Mouse (Mus musculus) liver, postnatal 0 days (tissue): ENCODE measurements around the gene Fbxl4. TPM values are rescaled to one million over a fixed set of nuclear protein-coding genes. Genes with fewer than 3 reads are reported as not detected.

Source experiments
- ATAC-seq: fragments of 200-750 bp; cut with Nextera tagmentation; 2 replicates; pipeline ENCODE4 v1.8.0; 2017; ENCODE audit warnings: mild to moderate bottlenecking, moderate library complexity
- DNase-seq: peaks from one replicate; pipeline ENCODE4 v3.0.0-alpha.2; 2016
- H3K27ac ChIP-seq: fragments of 300-500 bp; sonication (generic); 2 replicates; pipeline ENCODE4 v1.5.1; 2014; ENCODE audit warnings: antibody characterized with exemption, moderate library complexity, mild to moderate bottlenecking, low read depth
- H3K27me3 ChIP-seq: fragments of 300-500 bp; sonication (generic); 2 replicates; pipeline ENCODE4 v1.6.1; 2014; ENCODE audit warnings: low read length, control low read depth, mixed read lengths; ENCODE audit not compliant: insufficient read depth
- H3K36me3 ChIP-seq: fragments of 300-500 bp; sonication (generic); replicated peaks from 2 replicates; pipeline ENCODE4 v1.6.1; 2014; ENCODE audit warnings: mild to moderate bottlenecking, control low read depth, low read length, moderate library complexity, mixed read lengths; ENCODE audit not compliant: insufficient read depth
- H3K4me1 ChIP-seq: fragments of 300-500 bp; sonication (generic); 2 replicates; pipeline ENCODE4 v1.6.1; 2014; ENCODE audit warnings: antibody characterized with exemption, mild to moderate bottlenecking, control low read depth; ENCODE audit not compliant: insufficient read depth
- H3K4me2 ChIP-seq: fragments of 300-500 bp; sonication (generic); 2 replicates; pipeline ENCODE4 v1.6.1; 2014; ENCODE audit warnings: low read depth, mild to moderate bottlenecking, low read length, moderate library complexity, mixed read lengths
- H3K4me3 ChIP-seq: fragments of 300-500 bp; sonication (generic); 2 replicates; pipeline ENCODE4 v1.5.1; 2014; ENCODE audit warnings: low read depth, low read length
- H3K9ac ChIP-seq: fragments of 300-500 bp; sonication (generic); replicated peaks from 2 replicates; pipeline ENCODE4 v1.6.1; 2014; ENCODE audit warnings: mild to moderate bottlenecking, moderate library complexity
- H3K9me3 ChIP-seq: fragments of 300-500 bp; sonication (generic); 2 replicates; pipeline ENCODE4 v1.6.1; 2016; ENCODE audit warnings: mild to moderate bottlenecking, control low read depth, low read length, mixed read lengths
- CTCF ChIP-seq: sonication (generic); IDR thresholded peaks from 2 replicates; pipeline ENCODE4 v1.5.1; 2016; ENCODE audit warnings: antibody characterized with exemption, low read depth
- EP300 ChIP-seq: IDR thresholded peaks from 2 replicates; pipeline ENCODE4 v1.6.1; 2016; ENCODE audit warnings: antibody characterized with exemption, low read depth, mild to moderate bottlenecking
- WGBS: fragments of 180-500 bp; shearing (Covaris S2); extraction: QIAGEN DNeasy Blood & Tissue Kit; methylation state at CpG from one replicate; pipeline ENCODE4 v1.1.7; 2014; ENCODE audit not compliant: insufficient replicate concordance; 5-methylcytosine and 5-hydroxymethylcytosine counted together
- polyA plus RNA-seq: library from polyadenylated mRNA; unstranded; fragments of >200 nt; fragmentation: Nextera tagmentation; extraction: Ambion mirVana; gene quantifications from 2 replicates; pipeline ENCODE4 v1.2.1, GENCODE M21; 2015

The Fbxl4 gene
- polyA plus RNA-seq, 1 experiment from 2014 or later = 6.5 TPM

- peaks cover 70% of the 10 kb centered on the region for H3K27me3 ChIP-seq
- no peak overlapping the region for H3K27ac ChIP-seq
- WGBS = 3% methylated on average over 28 of the region's 28 CpGs
- no peaks in the 10 kb centered on the region for H3K4me1 ChIP-seq
- H3K9me3 ChIP-seq = no peaks in the 10 kb centered on the region
- no peaks in the 10 kb centered on the region for H3K36me3 ChIP-seq
- no peak overlapping the region for H3K4me3 ChIP-seq
- no peak overlapping the region for H3K9ac ChIP-seq
- ATAC-seq (no peak), DNase-seq (no peak)
- TF ChIP-seq EP300 (no peak), CTCF (no peak)
- no peak overlapping the region for H3K4me2 ChIP-seq
Observed at GRCm38 (mm10) chr4:22479368-22480090, 122.2 kb downstream of the Fbxl4 start.

- no peak for ATAC-seq
- H3K4me1 ChIP-seq = no peaks in the 10 kb centered on the region
- H3K36me3 ChIP-seq = no peaks in the 10 kb centered on the region
- no peaks in the 10 kb centered on the region for H3K9me3 ChIP-seq
- no peak for DNase-seq
- no peak overlapping the region for H3K4me2 ChIP-seq
- H3K27ac ChIP-seq = no peak overlapping the region
- no peak overlapping the region for H3K9ac ChIP-seq
- peaks cover 72% of the 10 kb centered on the region for H3K27me3 ChIP-seq
- TF ChIP-seq CTCF (no peak), EP300 (no peak)
- H3K4me3 ChIP-seq = no peak overlapping the region
- 3% methylated on average over 18 of the region's 18 CpGs for WGBS
Observed at GRCm38 (mm10) chr4:22480091-22480857, 122.9 kb downstream of the Fbxl4 start.

DNA sequence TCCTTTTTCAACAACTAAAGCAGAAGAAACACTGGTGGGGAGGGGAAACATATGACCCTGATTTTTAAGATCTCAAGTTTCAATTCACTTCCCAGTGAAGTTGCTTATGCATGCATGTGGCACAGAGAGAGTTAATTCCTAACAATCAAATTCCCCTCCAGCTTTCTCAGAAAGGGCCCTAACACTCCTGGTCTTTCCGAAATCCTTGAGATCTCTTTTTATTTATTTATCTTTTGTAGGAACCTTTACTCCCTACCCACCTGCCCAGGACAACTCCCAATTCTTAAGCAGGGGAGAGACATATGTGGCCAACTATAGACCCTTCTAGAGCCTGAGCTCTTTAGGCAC lies 123.5 kb downstream of the Fbxl4 start:
- Histone ChIP-seq H3K4me3 (no peak overlapping the region), H3K4me1 (no peaks in the 10 kb centered on the region), H3K27ac (no peak overlapping the region), H3K9me3 (no peaks in the 10 kb centered on the region), H3K4me2 (no peak overlapping the region), H3K27me3 (peaks cover 78% of the 10 kb centered on the region), H3K9ac (no peak overlapping the region), H3K36me3 (no peaks in the 10 kb centered on the region)
- TF ChIP-seq EP300 = no peak
- no peak for TF ChIP-seq CTCF
- no peak for DNase-seq
- ATAC-seq = no peak
- WGBS = 4% methylated on average over 1 of the region's 1 CpGs

DNA sequence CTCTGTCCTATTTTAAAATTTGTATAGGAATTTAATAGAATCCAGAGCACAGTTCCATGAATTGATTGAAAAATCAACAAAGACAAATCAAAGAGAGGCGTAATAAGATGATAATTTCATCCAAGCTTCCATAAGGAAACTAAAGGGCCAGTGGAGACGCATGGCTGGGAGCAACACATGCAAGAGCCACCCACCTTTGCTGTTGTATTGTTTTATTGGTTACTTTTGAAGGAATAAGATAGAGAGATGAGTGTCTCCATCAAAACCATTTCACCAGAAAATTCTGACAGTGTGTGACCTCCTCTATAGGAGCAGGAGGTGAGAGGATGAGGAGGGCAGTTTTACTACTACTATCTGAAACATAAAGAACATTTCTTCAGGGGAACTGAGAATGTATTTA lies 124.8 kb downstream of the Fbxl4 start:
- ATAC-seq (no peak), DNase-seq (no peak)
- TF ChIP-seq EP300 (no peak), CTCF (no peak)
- no peak overlapping the region for H3K27ac ChIP-seq
- WGBS = 20% methylated on average over 2 of the region's 2 CpGs
- no peak overlapping the region for H3K9ac ChIP-seq
- peaks cover 2% of the 10 kb centered on the region; the same call in 1 of the 2 replicates for H3K4me1 ChIP-seq
- H3K27me3 ChIP-seq = peaks cover 85% of the 10 kb centered on the region
- no peaks in the 10 kb centered on the region for H3K36me3 ChIP-seq
- no peaks in the 10 kb centered on the region for H3K9me3 ChIP-seq
- no peak overlapping the region for H3K4me2 ChIP-seq
- H3K4me3 ChIP-seq = no peak overlapping the region

DNA sequence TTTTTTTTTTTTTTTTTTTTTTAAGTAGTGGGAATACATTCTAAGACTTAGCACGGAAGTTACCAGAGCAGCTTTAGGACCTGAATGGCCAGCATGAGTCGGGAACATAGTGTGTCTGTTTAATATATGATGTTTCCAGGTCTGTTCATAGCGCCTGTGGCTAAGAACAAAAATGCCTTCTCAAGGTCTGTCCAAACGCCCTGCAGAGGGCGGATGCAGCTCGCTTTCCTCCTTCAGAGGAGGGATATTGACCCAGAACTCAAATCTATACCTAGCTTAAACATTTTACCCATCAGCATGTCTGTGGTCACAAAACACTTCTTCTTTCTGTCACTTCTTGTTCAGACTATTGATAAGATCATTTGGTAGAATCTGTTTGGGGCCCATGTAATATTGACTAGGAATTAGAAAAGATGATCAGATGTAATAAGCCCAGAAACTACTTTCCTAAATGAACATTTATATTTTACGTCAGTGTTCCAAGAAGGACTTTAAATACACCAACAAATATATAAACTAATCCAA lies 125.5 kb downstream of the Fbxl4 start:
- Histone ChIP-seq H3K4me3 (no peak overlapping the region), H3K9ac (no peak overlapping the region), H3K27me3 (peaks cover 85% of the 10 kb centered on the region), H3K9me3 (no peaks in the 10 kb centered on the region), H3K4me1 (peaks cover 5% of the 10 kb centered on the region), H3K27ac (no peak overlapping the region), H3K36me3 (no peaks in the 10 kb centered on the region), H3K4me2 (no peak overlapping the region)
- no peak for ATAC-seq
- WGBS = 6% methylated on average over 7 of the region's 7 CpGs
- no peak for TF ChIP-seq CTCF
- no peak for TF ChIP-seq EP300
- DNase-seq = no peak

- no peak for ATAC-seq
- DNase-seq = no peak
- H3K4me1 ChIP-seq = peaks cover 7% of the 10 kb centered on the region
- no peak overlapping the region for H3K9ac ChIP-seq
- no peak overlapping the region for H3K4me2 ChIP-seq
- TF ChIP-seq EP300 (no peak), CTCF (no peak)
- no peaks in the 10 kb centered on the region for H3K36me3 ChIP-seq
- H3K9me3 ChIP-seq = no peaks in the 10 kb centered on the region
- peaks cover 85% of the 10 kb centered on the region for H3K27me3 ChIP-seq
- no peak overlapping the region for H3K4me3 ChIP-seq
- WGBS = 10% methylated on average over 2 of the region's 2 CpGs
- no peak overlapping the region for H3K27ac ChIP-seq
Observed at GRCm38 (mm10) chr4:22483548-22483947, 126.2 kb downstream of the Fbxl4 start.

Other genes with a start within 250 kb of the Fbxl4 start
- not detected in 2 replicates for gene Pou3f2, start 130.8 kb downstream of the Fbxl4 start, polyA plus RNA-seq